Mouse (Mus musculus) embryonic facial prominence, embryonic 10.5 days (tissue): ENCODE measurements around the gene Fam129c. TPM values are rescaled to one million over a fixed set of nuclear protein-coding genes. Genes with fewer than 3 reads are reported as not detected.

Experiments
- DNase-seq: peaks from one replicate; pipeline ENCODE4 v3.0.0-alpha.2; 2017; ENCODE audit warnings: low spot score
- H3K27ac ChIP-seq: fragments of 300-500 bp; sonication (generic); replicated peaks from 2 replicates; pipeline ENCODE4 v1.5.1; 2016; ENCODE audit warnings: mild to moderate bottlenecking
- H3K27me3 ChIP-seq: fragments of 300-500 bp; sonication (generic); replicated peaks from 2 replicates; pipeline ENCODE4 v1.6.1; 2016; ENCODE audit warnings: low read depth, mild to moderate bottlenecking; ENCODE audit not compliant: poor library complexity, severe bottlenecking
- H3K36me3 ChIP-seq: fragments of 300-500 bp; sonication (generic); replicated peaks from 2 replicates; pipeline ENCODE4 v1.6.1; 2016; ENCODE audit warnings: mild to moderate bottlenecking, moderate library complexity
- H3K4me1 ChIP-seq: fragments of 300-500 bp; sonication (generic); 2 replicates; pipeline ENCODE4 v1.6.1; 2016
- H3K4me3 ChIP-seq: fragments of 300-500 bp; sonication (generic); 2 replicates; pipeline ENCODE4 v1.5.1; 2016; ENCODE audit warnings: mild to moderate bottlenecking, moderate library complexity
- H3K9me3 ChIP-seq: fragments of 300-500 bp; sonication (generic); 2 replicates; pipeline ENCODE4 v1.6.1; 2016; ENCODE audit warnings: mild to moderate bottlenecking
- WGBS: fragments of 180-500 bp; shearing (Covaris S2); methylation state at CpG from one replicate; pipeline ENCODE4 v1.1.7; 2016; 5-methylcytosine and 5-hydroxymethylcytosine counted together
- polyA plus RNA-seq: library from polyadenylated mRNA; unstranded; fragments of >200 nt; fragmentation: Nextera tagmentation; extraction: Ambion mirVana; gene quantifications from 2 replicates; pipeline ENCODE4 v1.2.1, GENCODE M21; 2016

The Fam129c gene
- 4.8 and 5.0 TPM in 2 replicates for polyA plus RNA-seq

DNA sequence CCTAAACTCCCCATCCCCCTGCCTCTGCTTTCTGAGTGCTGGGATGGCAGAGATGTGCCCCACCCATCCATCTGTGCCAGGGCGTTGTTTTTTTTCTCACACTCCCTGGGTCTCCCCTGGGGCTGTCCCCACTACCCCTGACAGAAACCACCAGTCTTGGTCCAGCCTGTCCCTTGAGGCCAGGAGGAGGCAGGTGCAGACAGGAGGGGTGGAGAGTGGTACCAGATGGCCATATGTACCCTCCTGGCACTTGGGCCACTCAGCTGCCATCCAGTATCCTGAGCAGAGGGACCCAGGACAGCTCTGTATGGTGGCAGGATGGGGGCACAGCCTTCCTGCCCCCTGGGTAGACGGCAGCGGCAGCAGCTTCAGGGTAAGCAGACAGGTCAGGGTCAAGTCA, at the start of gene Fam129c:
Gene Fam129c (plus strand): TSS at position 198 of the 400 bp plus-strand sequence.
- Histone ChIP-seq H3K4me3 (no peak within 1 kb of the TSS), H3K27ac (no peak within 1 kb of the TSS), H3K4me1 (peaks cover 39% of the 10 kb centered on the region), H3K36me3 (peaks cover 25% of the 10 kb centered on the region), H3K9me3 (no peaks in the 10 kb centered on the region), H3K27me3 (peaks cover 35% of the 10 kb centered on the region)
- WGBS = 85% methylated on average over 3 of the region's 3 CpGs
- DNase-seq = no peak

- Histone ChIP-seq H3K27ac (no peak overlapping the region), H3K9me3 (no peaks in the 10 kb centered on the region), H3K4me1 (peaks cover 17% of the 10 kb centered on the region), H3K36me3 (peaks cover 29% of the 10 kb centered on the region), H3K27me3 (peaks cover 12% of the 10 kb centered on the region), H3K4me3 (no peak overlapping the region)
- no peak for DNase-seq
- 77% methylated on average over 7 of the region's 7 CpGs for WGBS
Measured at GRCm38 (mm10) chr8:71550754-71551153, 46.7 kb upstream of the Fam129c start.

- H3K27ac ChIP-seq = no peak overlapping the region
- H3K27me3 ChIP-seq = peaks cover 32% of the 10 kb centered on the region
- peaks cover 17% of the 10 kb centered on the region for H3K4me1 ChIP-seq
- no peaks in the 10 kb centered on the region for H3K9me3 ChIP-seq
- 53% methylated on average over 6 of the region's 6 CpGs for WGBS
- H3K36me3 ChIP-seq = peaks cover 10% of the 10 kb centered on the region
- DNase-seq = peak; percentile 37
- no peak overlapping the region for H3K4me3 ChIP-seq
Measured at GRCm38 (mm10) chr8:71552770-71553169, 44.7 kb upstream of the Fam129c start.

DNA sequence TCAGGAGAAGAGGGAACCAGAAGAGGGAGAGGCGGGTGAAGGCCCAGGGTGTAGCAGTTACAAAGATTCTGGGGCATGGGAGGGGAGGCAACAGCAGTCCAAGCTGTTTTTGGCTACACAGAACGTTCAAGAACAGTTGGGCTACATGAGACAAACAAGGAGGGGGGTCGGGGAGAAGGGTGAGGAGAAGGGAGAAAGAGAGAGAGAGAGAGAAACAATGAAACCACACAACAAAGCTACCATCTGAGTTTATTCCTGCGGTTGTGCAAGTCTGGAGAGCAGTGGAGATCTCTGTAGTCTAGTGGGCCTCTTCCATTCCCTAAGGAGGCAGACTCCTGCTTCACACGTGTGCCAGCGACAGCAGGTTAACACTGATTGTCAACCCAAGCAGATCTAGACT, 43.4 kb upstream of the Fam129c start:
- no peak for DNase-seq
- 77% methylated on average over 6 of the region's 6 CpGs for WGBS

GRCm38 (mm10) chr8:71554644-71555043, 42.8 kb upstream of the Fam129c start:
- H3K4me3 ChIP-seq = no peak overlapping the region
- WGBS = 77% methylated on average over 2 of the region's 2 CpGs
- H3K9me3 ChIP-seq = no peaks in the 10 kb centered on the region
- H3K36me3 ChIP-seq = no peaks in the 10 kb centered on the region
- no peak overlapping the region for H3K27ac ChIP-seq
- peaks cover 31% of the 10 kb centered on the region for H3K4me1 ChIP-seq
- no peak for DNase-seq
- peaks cover 51% of the 10 kb centered on the region for H3K27me3 ChIP-seq

More for the DNA sequence above, 43.4 kb upstream of the Fam129c start:
- Histone ChIP-seq H3K4me3 (no peak overlapping the region), H3K9me3 (no peaks in the 10 kb centered on the region), H3K36me3 (no peaks in the 10 kb centered on the region; the same call in 1 of the 2 replicates), H3K4me1 (peaks cover 28% of the 10 kb centered on the region), H3K27ac (no peak overlapping the region), H3K27me3 (peaks cover 44% of the 10 kb centered on the region)

DNA sequence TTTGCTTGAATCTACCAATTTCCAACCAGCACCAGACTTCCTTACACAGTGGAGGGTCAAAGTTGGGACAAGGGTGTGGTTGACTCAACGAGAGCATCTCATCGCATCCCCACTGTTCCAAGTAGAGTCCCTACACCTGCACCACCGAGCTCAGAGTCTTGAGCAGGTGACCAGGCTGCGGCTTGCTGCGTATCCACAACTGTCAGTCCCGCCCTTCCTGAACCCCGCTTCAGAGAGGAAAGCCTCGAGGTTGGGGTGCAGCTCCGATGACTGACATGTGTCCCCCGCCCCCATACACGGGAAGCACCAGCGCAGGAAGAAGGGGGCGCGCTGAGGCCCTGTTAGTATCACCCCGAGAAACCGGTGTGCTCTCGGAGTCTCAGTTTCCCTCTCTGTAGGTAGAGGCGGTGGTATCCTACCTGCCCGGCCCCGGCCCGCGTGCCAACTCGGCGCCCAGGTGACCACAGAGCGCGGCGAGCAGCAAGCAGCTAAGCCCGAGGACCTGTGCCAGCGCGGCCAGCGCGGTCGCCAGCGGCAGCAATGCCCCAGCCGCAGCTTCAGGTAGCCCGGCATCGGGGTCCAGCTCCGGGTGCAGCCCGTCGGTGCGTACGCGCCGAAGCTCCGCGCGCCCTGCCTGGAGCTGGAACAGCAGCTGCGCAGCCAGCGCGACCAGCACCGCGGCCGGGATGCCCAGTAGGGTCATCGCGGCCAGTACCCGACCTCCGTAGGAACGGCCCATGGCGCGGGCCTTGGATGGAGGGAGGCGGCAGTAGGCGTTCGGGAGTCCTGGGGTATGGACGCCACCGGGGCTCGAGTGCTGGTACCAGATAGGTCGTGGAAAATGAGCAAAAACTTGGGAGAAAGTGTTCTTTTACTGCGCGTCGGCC, 39.1 kb upstream of the Fam129c start, which contains the start of gene Tmem221:
Gene Tmem221 (minus strand): TSS at position 801 of the 887 bp plus-strand sequence.
- Histone ChIP-seq H3K4me3 (peak within 1 kb of the TSS; percentile 58), H3K36me3 (no peaks in the 10 kb centered on the region), H3K27ac (peak within 1 kb of the TSS; percentile 2; the same call in 1 of the 2 replicates), H3K4me1 (peaks cover 31% of the 10 kb centered on the region), H3K27me3 (peaks cover 87% of the 10 kb centered on the region), H3K9me3 (no peaks in the 10 kb centered on the region)
- DNase-seq = no peak
- 4% methylated on average over 70 of the region's 70 CpGs for WGBS

DNA sequence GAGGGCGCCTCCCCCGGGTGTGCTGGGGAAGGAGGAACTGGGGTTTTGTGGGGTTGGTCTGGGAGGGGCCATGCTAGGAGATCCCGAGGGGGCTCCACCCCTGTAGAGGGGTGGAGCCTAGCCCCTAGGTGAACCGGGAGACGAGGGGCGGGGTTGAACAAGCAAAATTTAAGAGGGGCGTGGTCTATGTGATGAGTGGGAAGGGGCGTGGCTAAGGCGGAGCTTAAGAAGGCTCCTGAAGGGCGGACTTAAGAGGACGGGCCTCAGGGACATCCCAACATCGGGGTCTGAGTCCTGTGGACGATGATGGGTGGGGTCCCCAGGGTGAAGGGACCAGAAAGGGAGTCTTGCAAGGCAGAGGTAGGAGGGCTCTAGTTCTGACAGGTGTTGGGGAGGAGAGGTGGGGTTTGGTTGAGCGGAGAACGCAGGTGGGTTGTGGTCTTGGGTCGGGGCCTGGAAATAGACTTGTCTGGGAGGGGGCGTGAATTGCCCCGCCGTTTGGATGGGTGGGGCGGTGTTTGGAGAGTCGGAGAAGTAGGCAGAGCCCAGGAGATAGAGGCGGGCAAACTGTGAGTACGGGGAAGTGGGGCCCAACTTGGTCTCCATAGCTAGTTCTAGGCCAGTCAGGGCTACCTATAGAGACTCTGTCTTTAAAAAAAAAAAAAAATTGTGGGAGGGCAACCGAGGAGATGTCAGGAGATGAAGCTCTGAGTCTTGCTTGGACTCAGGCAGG, 38.3 kb upstream of the Fam129c start:
- DNase-seq = peak; percentile 77
- no peaks in the 10 kb centered on the region for H3K36me3 ChIP-seq
- H3K27ac ChIP-seq = no peak overlapping the region; the same call in 1 of the 2 replicates
- peaks cover 95% of the 10 kb centered on the region for H3K27me3 ChIP-seq
- peaks cover 25% of the 10 kb centered on the region for H3K4me1 ChIP-seq
- H3K4me3 ChIP-seq = peak overlapping the region; percentile 58
- peaks cover 4% of the 10 kb centered on the region for H3K9me3 ChIP-seq
- WGBS = 2% methylated on average over 24 of the region's 24 CpGs

GRCm38 (mm10) chr8:71560071-71560470, 37.4 kb upstream of the Fam129c start:
- Histone ChIP-seq H3K27ac (no peak overlapping the region), H3K4me1 (peaks cover 25% of the 10 kb centered on the region), H3K36me3 (no peaks in the 10 kb centered on the region), H3K9me3 (peaks cover 8% of the 10 kb centered on the region), H3K4me3 (no peak overlapping the region), H3K27me3 (peaks cover 99% of the 10 kb centered on the region)
- WGBS = 73% methylated on average over 3 of the region's 3 CpGs
- DNase-seq = no peak

GRCm38 (mm10) chr8:71560765-71561164, 36.7 kb upstream of the Fam129c start:
- Histone ChIP-seq H3K27me3 (peaks cover 97% of the 10 kb centered on the region), H3K27ac (no peak overlapping the region), H3K4me3 (no peak overlapping the region), H3K4me1 (peaks cover 25% of the 10 kb centered on the region), H3K9me3 (peaks cover 8% of the 10 kb centered on the region), H3K36me3 (no peaks in the 10 kb centered on the region)
- DNase-seq = no peak
- WGBS = 86% methylated on average over 5 of the region's 5 CpGs

DNA sequence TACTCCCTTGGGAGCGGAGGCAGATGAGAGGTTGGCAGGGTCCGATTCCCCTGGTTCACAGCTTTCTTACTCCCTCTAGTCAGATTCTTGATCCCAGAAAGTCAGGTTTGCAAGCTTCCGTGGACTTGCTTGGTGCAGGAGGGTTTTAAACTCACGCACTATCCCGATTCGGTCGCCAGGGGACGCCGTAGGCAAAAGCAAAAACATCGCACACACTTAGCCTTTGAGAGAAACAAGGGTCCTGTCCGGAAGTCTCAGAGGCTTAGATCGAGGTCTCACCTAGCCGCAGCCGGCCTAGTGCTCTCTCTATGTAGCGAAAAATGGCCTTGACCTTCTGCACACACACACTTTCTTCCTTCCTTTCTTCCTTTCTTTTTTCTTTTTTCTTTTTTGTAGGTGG, 36.0 kb upstream of the Fam129c start:
- 3% methylated on average over 15 of the region's 15 CpGs for WGBS
- H3K4me1 ChIP-seq = peaks cover 25% of the 10 kb centered on the region

GRCm38 (mm10) chr8:71562751-71563150, 34.7 kb upstream of the Fam129c start:
- Histone ChIP-seq H3K27me3 (peaks cover 97% of the 10 kb centered on the region), H3K4me3 (peak overlapping the region; percentile 41)

More for the DNA sequence above, 36.0 kb upstream of the Fam129c start:
- Histone ChIP-seq H3K27ac (no peak overlapping the region), H3K4me3 (no peak overlapping the region), H3K27me3 (peaks cover 97% of the 10 kb centered on the region), H3K36me3 (no peaks in the 10 kb centered on the region), H3K9me3 (peaks cover 8% of the 10 kb centered on the region)
- DNase-seq = peak; percentile 82

GRCm38 (mm10) chr8:71563992-71564391, 33.5 kb upstream of the Fam129c start:
- Histone ChIP-seq H3K9me3 (peaks cover 8% of the 10 kb centered on the region), H3K4me1 (peaks cover 22% of the 10 kb centered on the region), H3K36me3 (no peaks in the 10 kb centered on the region), H3K27ac (no peak overlapping the region), H3K4me3 (no peak overlapping the region), H3K27me3 (peaks cover 97% of the 10 kb centered on the region)
- 87% methylated on average over 4 of the region's 4 CpGs for WGBS
- no peak for DNase-seq

More at GRCm38 (mm10) chr8:71562751-71563150, 34.7 kb upstream of the Fam129c start:
- under 1% methylated on average over 33 of the region's 33 CpGs for WGBS
- peak; percentile 82 for DNase-seq
- Histone ChIP-seq H3K4me1 (peaks cover 25% of the 10 kb centered on the region), H3K27ac (no peak overlapping the region), H3K36me3 (no peaks in the 10 kb centered on the region), H3K9me3 (peaks cover 8% of the 10 kb centered on the region)
